Mouse (Mus musculus) G1E (cell line): ENCODE measurements around the gene Fam53b. TPM values are rescaled to one million over a fixed set of nuclear protein-coding genes. Genes with fewer than 3 reads are reported as not detected.

Experiments used
- ATAC-seq: 2 replicates; pipeline ENCODE4 v1.8.0; 2016; ENCODE audit warnings: mild to moderate bottlenecking; ENCODE audit not compliant: insufficient number of reproducible peaks, poor library complexity, low FRiP score, severe bottlenecking; ENCODE audit errors: extremely low read depth
- DNase-seq: peaks from one replicate; pipeline ENCODE4 v3.0.0; 2012; ENCODE audit warnings: low spot score
- H3K27me3 ChIP-seq: 2 replicates; pipeline ENCODE4 v1.6.1; 2012; ENCODE audit warnings: mild to moderate bottlenecking, low read length, inconsistent platforms; ENCODE audit not compliant: insufficient read depth
- H3K36me3 ChIP-seq: replicated peaks from 2 replicates; pipeline ENCODE3; 2012; ENCODE audit warnings: mild to moderate bottlenecking, inconsistent platforms
- H3K4me1 ChIP-seq: 2 replicates; pipeline ENCODE4 v1.6.1; 2012; ENCODE audit warnings: low read depth, low read length, inconsistent platforms, mixed read lengths; ENCODE audit not compliant: insufficient read depth
- H3K4me3 ChIP-seq: 2 replicates; pipeline ENCODE4 v1.5.1; 2012; ENCODE audit warnings: low read depth, mild to moderate bottlenecking, inconsistent platforms, low read length, moderate library complexity, mixed read lengths
- H3K9me3 ChIP-seq: replicated peaks from 2 replicates; pipeline ENCODE4 v1.6.1; 2012; ENCODE audit warnings: inconsistent platforms
- CTCF ChIP-seq: IDR thresholded peaks from 2 replicates; pipeline ENCODE4 v1.5.1; 2012; ENCODE audit warnings: low read depth, low read length, inconsistent platforms, mixed read lengths
- GATA1 ChIP-seq: IDR thresholded peaks from 2 replicates; pipeline ENCODE4 v1.6.1; 2012; ENCODE audit warnings: borderline replicate concordance, low read length, inconsistent platforms, mixed read lengths
- GATA2 ChIP-seq: IDR thresholded peaks from 2 replicates; pipeline ENCODE4 v1.6.1; 2012; ENCODE audit warnings: low read depth, low read length, inconsistent platforms, borderline replicate concordance
- POLR2AphosphoS5 ChIP-seq: IDR thresholded peaks from 2 replicates; pipeline ENCODE4 v1.6.1; 2012; ENCODE audit warnings: low read depth, low read length, inconsistent platforms; ENCODE audit not compliant: insufficient replicate concordance
- TAL1 ChIP-seq: conservative IDR thresholded peaks from 2 replicates; pipeline ENCODE4 v1.6.1; 2012; ENCODE audit warnings: low read depth, low read length, inconsistent platforms, mixed read lengths
- polyA plus RNA-seq: library from polyadenylated mRNA; stranded (reverse); fragments of >175 nt; gene quantifications from 2 replicates; pipeline ENCODE4 v1.2.3, GENCODE M21; 2012
- total RNA-seq, 2 experiments: library from RNA; stranded (forward) in 1 of 2; stranded (reverse) in 1 of 2; fragments of 200-1000 nt in 1 of 2; fragments of >200 nt in 1 of 2; fragmentation: Nextera tagmentation in 1 of 2; gene quantifications; 2 replicates each; pipeline ENCODE4 v1.2.3; 2014 to 2017

Gene Fam53b
- total and polyA plus RNA-seq, 3 experiments = 22.1 to 63.6 (median 23.8) TPM

DNA sequence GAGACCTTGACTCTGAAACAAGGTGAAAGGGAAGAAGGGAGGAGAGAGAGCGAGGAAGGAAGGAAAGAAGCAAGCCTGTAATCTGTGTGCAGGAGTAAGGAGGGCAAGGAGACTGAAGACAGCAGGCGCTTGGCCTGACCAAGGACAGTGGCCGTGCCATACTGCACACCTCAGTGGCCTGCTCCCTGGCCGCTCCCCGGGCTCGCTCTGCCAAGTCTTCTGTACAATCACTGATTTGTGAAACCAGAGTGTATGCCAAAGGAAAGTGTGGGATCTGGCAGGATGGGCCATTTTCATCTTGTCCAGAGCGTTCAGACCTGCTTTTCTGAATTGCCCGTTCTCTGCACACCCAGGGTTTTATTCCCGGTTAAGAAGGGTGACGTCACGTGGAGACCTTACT, 132.4 kb downstream of the Fam53b start:
- no peaks in the 10 kb centered on the region for H3K36me3 ChIP-seq
- no peaks in the 10 kb centered on the region for H3K9me3 ChIP-seq
- TF ChIP-seq TAL1 (no peak), GATA1 (no peak), POLR2AphosphoS5 (no peak), CTCF (no peak), GATA2 (no peak)
- ATAC-seq (no peak), DNase-seq (no peak)
- peaks cover 57% of the 10 kb centered on the region for H3K4me1 ChIP-seq
- H3K27me3 ChIP-seq = peaks cover 7% of the 10 kb centered on the region
- H3K4me3 ChIP-seq = no peak overlapping the region

DNA sequence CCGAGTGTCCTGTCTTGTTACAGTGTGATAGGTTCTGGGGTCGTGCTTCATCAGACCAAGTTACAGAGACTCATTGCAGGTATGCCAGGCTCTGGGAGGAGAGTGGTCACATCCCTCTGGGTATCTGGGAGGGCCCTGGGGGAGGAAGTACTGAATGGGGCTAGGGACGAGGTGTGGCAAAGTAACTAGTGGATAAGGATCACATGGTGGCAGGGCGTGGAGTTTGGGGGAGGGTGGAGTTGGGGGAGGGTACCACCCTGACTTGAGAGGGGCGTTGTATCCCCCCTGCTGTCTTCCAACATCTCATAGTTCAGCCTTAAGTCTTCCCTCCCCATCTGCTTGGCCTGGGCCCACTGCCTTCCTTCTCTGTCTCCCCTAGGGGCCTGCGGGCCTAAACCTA, 134.1 kb downstream of the Fam53b start:
- no peak for TF ChIP-seq CTCF
- no peak for TF ChIP-seq GATA2
- Histone ChIP-seq H3K4me3 (no peak overlapping the region), H3K9me3 (no peaks in the 10 kb centered on the region), H3K36me3 (no peaks in the 10 kb centered on the region), H3K27me3 (peaks cover 7% of the 10 kb centered on the region), H3K4me1 (peaks cover 48% of the 10 kb centered on the region)
- DNase-seq = no peak
- peak; percentile 29; the same call in 1 of the 2 replicates for ATAC-seq

DNA sequence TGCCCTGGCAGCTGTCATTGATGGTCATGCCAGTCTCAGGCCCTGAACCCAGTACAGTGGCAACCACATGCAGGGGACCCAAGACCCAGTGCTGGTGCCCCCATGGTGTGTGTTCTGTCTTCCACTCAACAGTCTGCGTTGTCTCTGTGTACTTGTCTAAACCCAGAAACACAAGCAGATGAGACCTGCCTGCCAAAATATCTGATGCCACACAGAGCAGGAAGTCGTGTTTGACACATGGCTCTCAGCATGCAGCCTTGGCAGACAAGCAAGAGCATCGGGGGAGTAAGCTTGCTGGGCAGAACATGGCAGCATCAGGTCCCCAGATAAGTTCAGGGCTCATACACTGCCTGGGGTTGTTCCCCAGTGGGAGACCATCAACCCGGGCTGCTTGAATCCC, 134.6 kb downstream of the Fam53b start:
- Histone ChIP-seq H3K27me3 (peaks cover 7% of the 10 kb centered on the region), H3K4me1 (peaks cover 49% of the 10 kb centered on the region), H3K4me3 (no peak overlapping the region), H3K36me3 (no peaks in the 10 kb centered on the region), H3K9me3 (no peaks in the 10 kb centered on the region)
- ATAC-seq (no peak), DNase-seq (no peak)
- TF ChIP-seq GATA2 (no peak), CTCF (no peak), GATA1 (no peak), TAL1 (no peak)

DNA sequence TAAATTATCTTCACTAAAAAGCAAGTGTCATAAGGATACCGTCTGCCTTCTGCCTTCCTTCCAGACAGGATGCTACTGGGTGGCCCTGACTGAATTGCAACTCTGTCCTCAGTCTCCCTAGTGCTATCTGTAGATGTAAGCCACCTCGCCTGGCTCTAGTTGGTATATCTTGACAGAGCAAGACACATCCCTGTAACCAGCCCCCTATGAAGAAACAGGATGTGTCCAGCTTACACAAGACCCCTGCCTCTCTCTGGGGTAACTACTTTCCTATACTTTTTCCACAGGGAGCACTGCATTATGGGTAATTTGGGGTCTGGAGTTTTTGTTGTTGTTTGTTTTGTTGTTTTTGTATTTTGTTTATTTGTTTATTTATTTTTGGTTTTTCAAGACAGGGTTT, 137.8 kb downstream of the Fam53b start:
- ATAC-seq = no peak
- H3K4me1 ChIP-seq = peaks cover 48% of the 10 kb centered on the region
- H3K27me3 ChIP-seq = peaks cover 3% of the 10 kb centered on the region; the same call in 1 of the 2 replicates
- TF ChIP-seq GATA2 = no peak
- TF ChIP-seq POLR2AphosphoS5 = no peak
- TF ChIP-seq GATA1 = no peak
- no peak for TF ChIP-seq TAL1
- no peak for TF ChIP-seq CTCF
- no peaks in the 10 kb centered on the region for H3K9me3 ChIP-seq
- no peak for DNase-seq
- no peak overlapping the region for H3K4me3 ChIP-seq
- no peaks in the 10 kb centered on the region for H3K36me3 ChIP-seq

DNA sequence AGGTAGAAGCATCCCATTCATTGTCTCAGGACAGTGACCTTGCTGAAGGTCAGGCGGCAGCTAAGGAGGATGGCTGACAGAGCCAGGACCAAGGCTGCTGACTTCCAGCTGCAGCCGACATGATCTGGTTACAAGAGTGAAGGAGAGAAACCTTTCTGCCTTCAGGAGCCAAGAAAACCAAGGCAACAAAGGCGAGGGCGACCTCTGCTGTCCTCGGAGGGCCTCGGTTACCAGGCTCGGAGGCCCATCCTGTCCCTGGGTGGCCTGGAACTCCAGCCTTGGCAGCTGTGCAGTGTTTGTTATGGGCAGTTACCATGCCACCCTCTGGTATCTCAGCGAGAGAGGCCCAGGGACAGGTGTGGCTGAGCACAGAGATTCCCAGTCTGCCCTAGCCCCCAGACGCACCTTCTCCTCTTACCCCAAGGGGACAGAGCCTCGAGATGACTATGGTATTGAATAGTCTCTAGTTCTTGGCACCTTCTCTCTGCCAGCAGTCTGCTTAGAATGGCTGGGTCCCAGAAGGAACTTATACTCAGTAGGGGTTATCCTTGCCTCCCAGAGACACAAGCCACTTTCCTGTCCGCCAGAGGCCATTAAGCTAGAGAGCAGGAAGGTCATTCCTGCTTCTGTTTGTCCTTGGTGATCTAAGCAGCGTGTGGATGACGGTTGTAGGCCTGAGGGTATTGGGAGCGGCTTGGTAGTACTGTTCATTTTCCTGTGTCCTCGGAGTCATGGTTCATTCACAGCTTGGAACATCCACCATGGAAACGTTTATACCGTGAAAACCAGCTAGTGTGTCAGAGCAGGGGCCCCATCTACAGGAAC, 139.5 kb downstream of the Fam53b start:
- Histone ChIP-seq H3K9me3 (no peaks in the 10 kb centered on the region), H3K36me3 (no peaks in the 10 kb centered on the region), H3K27me3 (peaks cover 9% of the 10 kb centered on the region), H3K4me3 (no peak overlapping the region), H3K4me1 (peaks cover 44% of the 10 kb centered on the region)
- ATAC-seq (no peak), DNase-seq (no peak)
- TF ChIP-seq GATA1 (no peak), TAL1 (no peak), GATA2 (no peak), CTCF (no peak), POLR2AphosphoS5 (no peak)

DNA sequence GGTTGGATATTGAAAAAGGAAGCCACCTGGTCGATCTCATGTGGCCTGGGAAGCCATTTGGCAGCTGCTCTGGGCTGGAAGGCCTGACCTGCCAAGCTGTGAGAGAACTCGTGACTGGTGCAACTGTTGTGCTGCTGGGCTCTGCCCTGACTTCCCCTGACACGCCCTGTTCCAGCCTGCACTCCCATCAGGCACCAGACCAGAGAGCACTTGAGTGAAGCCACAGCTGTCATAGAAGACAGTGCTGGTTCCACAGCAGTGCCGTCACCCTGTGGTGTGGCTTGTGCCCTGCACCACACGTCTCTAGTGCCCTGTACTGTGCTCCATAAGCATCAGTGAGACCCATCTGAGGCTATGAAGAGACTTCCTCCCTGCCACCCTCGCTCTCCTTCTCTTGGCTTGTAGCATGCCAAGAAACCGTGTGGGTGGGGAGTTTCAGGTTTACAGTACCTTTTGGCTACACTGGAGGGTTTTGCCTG, 141.2 kb downstream of the Fam53b start:
- TF ChIP-seq POLR2AphosphoS5 = no peak
- TF ChIP-seq TAL1 = no peak
- no peak for TF ChIP-seq GATA1
- no peak for TF ChIP-seq CTCF
- no peak for TF ChIP-seq GATA2
- peak overlapping the region; percentile 61 for H3K4me3 ChIP-seq
- peak; percentile 62 for DNase-seq

DNA sequence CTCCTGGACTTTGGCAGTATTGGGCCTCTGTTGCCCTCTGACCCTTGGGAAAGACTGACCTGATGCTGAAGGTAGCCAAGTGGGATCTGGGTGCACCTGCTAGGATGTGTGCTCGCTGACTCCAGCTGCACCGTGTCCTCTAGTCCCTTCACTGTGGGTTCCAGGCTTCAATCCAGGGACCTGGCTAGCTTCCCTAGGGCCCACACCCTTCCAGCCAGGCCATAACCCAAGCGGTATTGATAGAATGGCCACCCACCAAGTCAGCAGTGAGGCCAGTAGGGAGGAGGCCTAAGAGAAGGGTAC, 142.9 kb downstream of the Fam53b start:
- Histone ChIP-seq H3K27me3 (peaks cover 25% of the 10 kb centered on the region), H3K4me3 (no peak overlapping the region), H3K9me3 (no peaks in the 10 kb centered on the region), H3K4me1 (peaks cover 37% of the 10 kb centered on the region), H3K36me3 (no peaks in the 10 kb centered on the region)
- ATAC-seq = no peak
- no peak for DNase-seq
- TF ChIP-seq TAL1 (no peak), GATA2 (no peak), CTCF (no peak), GATA1 (no peak)

More for the DNA sequence above, 141.2 kb downstream of the Fam53b start:
- ATAC-seq = peak; percentile 99
- peaks cover 41% of the 10 kb centered on the region for H3K4me1 ChIP-seq
- H3K36me3 ChIP-seq = no peaks in the 10 kb centered on the region
- H3K27me3 ChIP-seq = peaks cover 19% of the 10 kb centered on the region
- no peaks in the 10 kb centered on the region for H3K9me3 ChIP-seq
